Mouse (Mus musculus): ENCODE data around the gene Tmem52. TPM values are rescaled to one million over a fixed set of nuclear protein-coding genes. Genes with fewer than 3 reads are reported as not detected.

Tmem52 gene
- polyA plus RNA-seq, 1 experiment from 2014 or later: 0.29 TPM

GRCm38 (mm10) chr4:155482733-155483540 lies 14.0 kb downstream of the Tmem52 start:
- Histone ChIP-seq H3K27ac (no peak overlapping the region), H3K4me1 (replicated peaks; ENCODE audit: control insufficient read depth, insufficient read depth, low read length) (peaks cover 4% of the 10 kb centered on the region; the same call in 1 of the 2 replicates), H3K4me3 (replicated peaks; ENCODE audit: low read length) (no peak overlapping the region), H3K9ac (no peak overlapping the region), H3K9me3 (ENCODE audit: control insufficient read depth, low read length) (no peaks in the 10 kb centered on the region), H3K4me2 (replicated peaks) (no peak overlapping the region), H3K27me3 (ENCODE audit: control insufficient read depth, insufficient read depth, low read length) (no peaks in the 10 kb centered on the region), H3K36me3 (replicated peaks; ENCODE audit: control insufficient read depth, insufficient read depth) (no peaks in the 10 kb centered on the region)
- DNase-seq (ENCODE audit: low spot score): no peak
- 66% methylated on average over 8 of the region's 8 CpGs for WGBS
- ATAC-seq (ENCODE audit: low FRiP score): no peak

GRCm38 (mm10) chr4:155485521-155485920 lies 16.6 kb downstream of the Tmem52 start:
- Histone ChIP-seq H3K9ac (no peak overlapping the region), H3K27ac (no peak overlapping the region), H3K36me3 (replicated peaks; ENCODE audit: control insufficient read depth, insufficient read depth) (no peaks in the 10 kb centered on the region), H3K9me3 (ENCODE audit: control insufficient read depth, low read length) (no peaks in the 10 kb centered on the region), H3K4me1 (replicated peaks; ENCODE audit: control insufficient read depth, insufficient read depth, low read length) (peaks cover 15% of the 10 kb centered on the region), H3K27me3 (ENCODE audit: control insufficient read depth, insufficient read depth, low read length) (no peaks in the 10 kb centered on the region), H3K4me3 (replicated peaks; ENCODE audit: low read length) (no peak overlapping the region), H3K4me2 (replicated peaks) (no peak overlapping the region)
- WGBS: 88% methylated on average over 3 of the region's 3 CpGs
- DNase-seq (ENCODE audit: low spot score): no peak
- no peak for ATAC-seq (ENCODE audit: low FRiP score)

GRCm38 (mm10) chr4:155487746-155488145 lies 18.8 kb downstream of the Tmem52 start:
- no peaks in the 10 kb centered on the region for H3K9me3 ChIP-seq (ENCODE audit: control insufficient read depth, low read length)
- WGBS: 53% methylated on average over 3 of the region's 3 CpGs
- no peak overlapping the region; the same call in 1 of the 2 replicates for H3K9ac ChIP-seq
- no peaks in the 10 kb centered on the region for H3K27me3 ChIP-seq (ENCODE audit: control insufficient read depth, insufficient read depth, low read length)
- H3K4me3 ChIP-seq (replicated peaks; ENCODE audit: low read length): no peak overlapping the region
- ATAC-seq (ENCODE audit: low FRiP score): no peak
- no peaks in the 10 kb centered on the region for H3K36me3 ChIP-seq (replicated peaks; ENCODE audit: control insufficient read depth, insufficient read depth)
- H3K27ac ChIP-seq: peak overlapping the region; percentile 59; the same call in 1 of the 2 replicates
- H3K4me1 ChIP-seq (replicated peaks; ENCODE audit: control insufficient read depth, insufficient read depth, low read length): peaks cover 19% of the 10 kb centered on the region
- no peak for DNase-seq (ENCODE audit: low spot score)
- no peak overlapping the region for H3K4me2 ChIP-seq (replicated peaks)

- Histone ChIP-seq H3K27ac (peak overlapping the region; percentile 59), H3K4me3 (replicated peaks; ENCODE audit: low read length) (no peak overlapping the region), H3K9me3 (ENCODE audit: control insufficient read depth, low read length) (no peaks in the 10 kb centered on the region), H3K9ac (no peak overlapping the region), H3K4me2 (replicated peaks) (no peak overlapping the region), H3K36me3 (replicated peaks; ENCODE audit: control insufficient read depth, insufficient read depth) (no peaks in the 10 kb centered on the region), H3K27me3 (ENCODE audit: control insufficient read depth, insufficient read depth, low read length) (no peaks in the 10 kb centered on the region), H3K4me1 (replicated peaks; ENCODE audit: control insufficient read depth, insufficient read depth, low read length) (peaks cover 26% of the 10 kb centered on the region)
- ATAC-seq (ENCODE audit: low FRiP score): no peak
- WGBS: 86% methylated on average over 8 of the region's 8 CpGs
- peak; percentile 62 for DNase-seq (ENCODE audit: low spot score)
Measured at GRCm38 (mm10) chr4:155488232-155489025, 19.5 kb downstream of the Tmem52 start.

DNA sequence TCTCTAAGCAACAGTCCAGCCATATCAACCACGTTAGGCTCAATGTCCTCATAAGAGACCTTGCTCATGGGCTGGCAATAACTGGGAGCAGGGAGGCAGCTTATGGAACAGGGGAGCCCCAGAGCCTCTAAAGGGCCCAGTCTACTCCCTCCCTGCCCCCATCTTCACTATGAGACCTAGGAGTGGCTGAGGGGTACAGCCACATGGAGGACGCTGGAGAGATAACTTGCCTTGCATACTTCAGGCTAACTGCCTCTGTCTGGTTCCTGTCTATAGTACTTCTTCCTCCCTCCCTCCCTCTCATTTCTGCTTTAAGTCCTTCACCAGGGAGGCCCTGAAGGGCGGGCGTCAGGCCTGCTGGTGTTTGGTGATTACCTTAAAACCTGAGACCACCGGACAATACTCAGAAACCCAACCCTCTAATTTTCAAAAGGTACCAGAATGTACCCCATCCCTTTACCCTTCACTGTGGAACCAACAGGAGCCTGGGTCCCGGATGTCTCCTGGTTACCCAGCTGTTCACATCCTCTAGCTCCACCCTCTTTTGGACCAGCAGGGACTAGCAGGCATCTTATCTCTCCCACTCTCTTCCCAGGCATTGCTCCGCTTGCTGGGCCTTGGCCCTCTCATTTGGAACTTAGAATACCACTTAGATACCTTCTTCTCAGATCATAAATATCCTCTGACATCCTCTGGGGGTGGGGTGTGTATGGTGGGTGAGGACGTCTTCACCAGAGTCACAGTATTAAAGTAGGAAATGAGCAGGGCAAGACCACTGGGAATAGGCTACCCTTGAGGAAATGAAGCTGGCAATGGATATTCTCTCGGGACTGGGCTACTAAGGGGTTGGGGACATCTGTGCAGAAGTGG lies 20.4 kb downstream of the Tmem52 start:
- Histone ChIP-seq H3K9me3 (ENCODE audit: control insufficient read depth, low read length) (no peaks in the 10 kb centered on the region), H3K27me3 (ENCODE audit: control insufficient read depth, insufficient read depth, low read length) (no peaks in the 10 kb centered on the region), H3K4me2 (replicated peaks) (no peak overlapping the region), H3K9ac (no peak overlapping the region), H3K4me3 (replicated peaks; ENCODE audit: low read length) (no peak overlapping the region), H3K36me3 (replicated peaks; ENCODE audit: control insufficient read depth, insufficient read depth) (no peaks in the 10 kb centered on the region), H3K4me1 (replicated peaks; ENCODE audit: control insufficient read depth, insufficient read depth, low read length) (peaks cover 35% of the 10 kb centered on the region), H3K27ac (no peak overlapping the region)
- no peak for ATAC-seq (ENCODE audit: low FRiP score)
- no peak for DNase-seq (ENCODE audit: low spot score)
- 85% methylated on average over 9 of the region's 9 CpGs for WGBS

GRCm38 (mm10) chr4:155490456-155490855 lies 21.5 kb downstream of the Tmem52 start:
- Histone ChIP-seq H3K27me3 (ENCODE audit: control insufficient read depth, insufficient read depth, low read length) (no peaks in the 10 kb centered on the region), H3K27ac (peak overlapping the region; percentile 97), H3K9me3 (ENCODE audit: control insufficient read depth, low read length) (no peaks in the 10 kb centered on the region), H3K4me2 (replicated peaks) (peak overlapping the region; percentile 75), H3K36me3 (replicated peaks; ENCODE audit: control insufficient read depth, insufficient read depth) (no peaks in the 10 kb centered on the region), H3K4me1 (replicated peaks; ENCODE audit: control insufficient read depth, insufficient read depth, low read length) (peaks cover 46% of the 10 kb centered on the region), H3K9ac (peak overlapping the region; percentile 99), H3K4me3 (replicated peaks; ENCODE audit: low read length) (peak overlapping the region; percentile 86)
- no peak for DNase-seq (ENCODE audit: low spot score)
- 21% methylated on average over 5 of the region's 5 CpGs for WGBS
- ATAC-seq (ENCODE audit: low FRiP score): no peak

- peak within 1 kb of the TSS; percentile 86 for H3K4me3 ChIP-seq (replicated peaks; ENCODE audit: low read length)
- ATAC-seq (ENCODE audit: low FRiP score): peak; percentile 85
- no peaks in the 10 kb centered on the region for H3K36me3 ChIP-seq (replicated peaks; ENCODE audit: control insufficient read depth, insufficient read depth)
- H3K27ac ChIP-seq: peak within 1 kb of the TSS; percentile 97
- WGBS: under 1% methylated on average over 35 of the region's 60 CpGs
- H3K9ac ChIP-seq: peak within 1 kb of the TSS; percentile 99
- no peaks in the 10 kb centered on the region for H3K27me3 ChIP-seq (ENCODE audit: control insufficient read depth, insufficient read depth, low read length)
- peaks cover 51% of the 10 kb centered on the region for H3K4me1 ChIP-seq (replicated peaks; ENCODE audit: control insufficient read depth, insufficient read depth, low read length)
- H3K9me3 ChIP-seq (ENCODE audit: control insufficient read depth, low read length): no peaks in the 10 kb centered on the region
- DNase-seq (ENCODE audit: low spot score): peak; percentile 97
- peak within 1 kb of the TSS; percentile 92 for H3K4me2 ChIP-seq (replicated peaks)
Measured at GRCm38 (mm10) chr4:155490990-155491504, 22.1 kb downstream of the Tmem52 start, which contains the start of gene Gnb1. Gene Gnb1, plus strand, starts transcription at chr4:155491361.

DNA sequence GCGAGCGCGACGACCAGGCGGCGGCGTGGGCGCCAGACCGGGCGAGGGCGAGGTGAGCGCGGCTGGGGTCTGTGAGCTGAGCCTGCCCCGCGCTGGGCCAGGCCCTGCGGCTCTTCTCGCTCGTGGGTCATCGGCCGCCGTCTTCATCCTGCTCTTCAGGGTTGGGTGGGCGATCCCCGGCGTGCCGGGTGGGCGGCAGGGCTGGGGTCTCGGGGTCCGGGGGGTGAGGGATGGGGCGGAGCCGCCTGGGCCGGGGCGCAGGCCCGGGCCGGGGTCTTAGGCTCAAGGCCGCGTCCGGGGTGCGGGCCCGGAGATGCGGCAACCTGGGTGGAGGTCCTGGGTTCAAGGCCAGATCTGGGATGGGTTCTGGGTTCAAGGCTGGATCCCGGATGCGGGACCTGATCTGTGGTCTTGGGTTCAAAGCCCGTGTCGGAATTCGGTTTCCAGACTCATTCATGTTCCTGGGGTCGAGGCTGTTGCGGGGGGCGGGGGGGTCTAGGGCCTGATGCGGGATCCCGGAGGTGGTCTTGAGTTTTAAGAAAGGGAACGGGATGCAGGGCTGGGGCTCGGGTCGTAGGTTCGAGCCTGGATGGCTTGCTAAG lies 22.7 kb downstream of the Tmem52 start:
- no peaks in the 10 kb centered on the region for H3K27me3 ChIP-seq (ENCODE audit: control insufficient read depth, insufficient read depth, low read length)
- peak overlapping the region; percentile 86 for H3K4me3 ChIP-seq (replicated peaks; ENCODE audit: low read length)
- no peaks in the 10 kb centered on the region for H3K36me3 ChIP-seq (replicated peaks; ENCODE audit: control insufficient read depth, insufficient read depth)
- H3K4me2 ChIP-seq (replicated peaks): peak overlapping the region; percentile 92
- ATAC-seq (ENCODE audit: low FRiP score): peak; percentile 61
- DNase-seq (ENCODE audit: low spot score): peak; percentile 50
- 1% methylated on average over 41 of the region's 54 CpGs for WGBS
- H3K9ac ChIP-seq: peak overlapping the region; percentile 99
- peak overlapping the region; percentile 97 for H3K27ac ChIP-seq
- no peaks in the 10 kb centered on the region for H3K9me3 ChIP-seq (ENCODE audit: control insufficient read depth, low read length)
- peaks cover 53% of the 10 kb centered on the region for H3K4me1 ChIP-seq (replicated peaks; ENCODE audit: control insufficient read depth, insufficient read depth, low read length)
